Mouse (Mus musculus) stomach, embryonic 14.5 days (tissue): ENCODE data around the gene Olfr648. TPM values are rescaled to one million over a fixed set of nuclear protein-coding genes. Genes with fewer than 3 reads are reported as not detected.

Experiments used
- ATAC-seq: fragments of 200-750 bp; cut with Nextera tagmentation; 2 replicates; pipeline ENCODE4 v1.8.0; 2017; ENCODE audit warnings: low read depth, moderate TSS enrichment; ENCODE audit not compliant: insufficient number of reproducible peaks, insufficient read depth, low FRiP score
- H3K27ac ChIP-seq: fragments of 300-500 bp; sonication (generic); 2 replicates; pipeline ENCODE4 v1.5.1; 2014; ENCODE audit warnings: mild to moderate bottlenecking, low read length, moderate library complexity, mixed read lengths
- H3K27me3 ChIP-seq: fragments of 300-500 bp; sonication (generic); 2 replicates; pipeline ENCODE4 v1.6.1; 2014; ENCODE audit warnings: low read length, control low read depth, mixed read lengths; ENCODE audit not compliant: control insufficient read depth, insufficient read depth
- H3K36me3 ChIP-seq: fragments of 300-500 bp; sonication (generic); 2 replicates; pipeline ENCODE4 v1.6.1; 2014; ENCODE audit warnings: mild to moderate bottlenecking, control low read depth, low read length, moderate library complexity, mixed read lengths; ENCODE audit not compliant: control insufficient read depth, insufficient read depth
- H3K4me1 ChIP-seq: fragments of 300-500 bp; sonication (generic); 2 replicates; pipeline ENCODE4 v1.6.1; 2014; ENCODE audit warnings: low read length, control low read depth, mixed read lengths; ENCODE audit not compliant: control insufficient read depth, insufficient read depth
- H3K4me2 ChIP-seq: fragments of 300-500 bp; sonication (generic); replicated peaks from 2 replicates; pipeline ENCODE4 v1.6.1; 2014; ENCODE audit warnings: low read depth, low read length, control low read depth
- H3K4me3 ChIP-seq: fragments of 300-500 bp; sonication (generic); 2 replicates; pipeline ENCODE4 v1.5.1; 2014; ENCODE audit warnings: low read depth, low read length, control low read depth
- H3K9ac ChIP-seq: fragments of 300-500 bp; sonication (generic); replicated peaks from 2 replicates; pipeline ENCODE4 v1.6.1; 2014; ENCODE audit warnings: low read depth, mild to moderate bottlenecking, control low read depth, low read length, moderate library complexity, mixed read lengths
- H3K9me3 ChIP-seq: fragments of 300-500 bp; sonication (generic); 2 replicates; pipeline ENCODE4 v1.6.1; 2016; ENCODE audit warnings: low read depth, low read length, control low read depth; ENCODE audit not compliant: control insufficient read depth
- WGBS: fragments of 180-500 bp; shearing (Covaris S2); extraction: QIAGEN DNeasy Blood & Tissue Kit; methylation state at CpG from one replicate; pipeline ENCODE4 v1.1.7; 2014; 5-methylcytosine and 5-hydroxymethylcytosine counted together
- polyA plus RNA-seq: library from polyadenylated mRNA; unstranded; fragments of >200 nt; fragmentation: Nextera tagmentation; extraction: Ambion mirVana; gene quantifications from 2 replicates; pipeline ENCODE4 v1.2.1, GENCODE M21; 2014

Gene Olfr648
- 0.25 and 0.34 TPM in 2 replicates for polyA plus RNA-seq

- Histone ChIP-seq H3K4me1 (no peaks in the 10 kb centered on the region), H3K9ac (no peak within 1 kb of the TSS), H3K27ac (no peak within 1 kb of the TSS), H3K4me3 (no peak within 1 kb of the TSS), H3K4me2 (no peak within 1 kb of the TSS), H3K27me3 (no peaks in the 10 kb centered on the region), H3K36me3 (no peaks in the 10 kb centered on the region), H3K9me3 (no peaks in the 10 kb centered on the region)
- WGBS, result 87% methylated on average over 2 of the region's 2 CpGs
- ATAC-seq, result no peak
Observed at GRCm38 (mm10) chr7:104183292-104183691, at the start of gene Olfr648. Olfr648 (minus strand) TSS chr7:104183392.

- Histone ChIP-seq H3K9me3 (no peaks in the 10 kb centered on the region), H3K9ac (no peak overlapping the region), H3K4me1 (no peaks in the 10 kb centered on the region), H3K4me2 (no peak overlapping the region), H3K4me3 (no peak overlapping the region), H3K27me3 (no peaks in the 10 kb centered on the region), H3K36me3 (no peaks in the 10 kb centered on the region), H3K27ac (no peak overlapping the region)
- 37% methylated on average over 2 of the region's 2 CpGs for WGBS
- ATAC-seq, result no peak
Observed at GRCm38 (mm10) chr7:104231203-104231602, 48.0 kb upstream of the Olfr648 start.

- H3K4me2 ChIP-seq, result peak within 1 kb of the TSS; percentile 54
- H3K4me3 ChIP-seq, result peak within 1 kb of the TSS; percentile 30
- H3K9me3 ChIP-seq, result no peaks in the 10 kb centered on the region
- no peaks in the 10 kb centered on the region for H3K36me3 ChIP-seq
- ATAC-seq, result peak; percentile 76
- H3K4me1 ChIP-seq, result no peaks in the 10 kb centered on the region
- no peak within 1 kb of the TSS for H3K9ac ChIP-seq
- WGBS, result 3% methylated on average over 37 of the region's 37 CpGs
- no peak within 1 kb of the TSS for H3K27ac ChIP-seq
- no peaks in the 10 kb centered on the region for H3K27me3 ChIP-seq
Observed at GRCm38 (mm10) chr7:104218701-104219569, 35.7 kb upstream of the Olfr648 start, which contains the start of gene Trim6. Trim6 (plus strand) TSS chr7:104218793.

GRCm38 (mm10) chr7:104217881-104218280 lies 34.7 kb upstream of the Olfr648 start:
- no peak overlapping the region for H3K4me3 ChIP-seq
- WGBS, result 70% methylated on average over 2 of the region's 2 CpGs
- ATAC-seq, result no peak

GRCm38 (mm10) chr7:104216011-104216535 lies 32.9 kb upstream of the Olfr648 start:
- no peaks in the 10 kb centered on the region for H3K4me1 ChIP-seq
- no peaks in the 10 kb centered on the region for H3K36me3 ChIP-seq
- H3K9ac ChIP-seq, result no peak overlapping the region
- H3K27ac ChIP-seq, result no peak overlapping the region
- no peaks in the 10 kb centered on the region for H3K27me3 ChIP-seq
- no peak overlapping the region for H3K4me2 ChIP-seq
- WGBS, result 41% methylated on average over 1 of the region's 1 CpGs
- H3K9me3 ChIP-seq, result no peaks in the 10 kb centered on the region
- H3K4me3 ChIP-seq, result no peak overlapping the region
- no peak for ATAC-seq

More at GRCm38 (mm10) chr7:104217881-104218280, 34.7 kb upstream of the Olfr648 start:
- Histone ChIP-seq H3K9me3 (no peaks in the 10 kb centered on the region), H3K4me1 (no peaks in the 10 kb centered on the region), H3K27me3 (no peaks in the 10 kb centered on the region), H3K36me3 (no peaks in the 10 kb centered on the region), H3K9ac (no peak overlapping the region), H3K27ac (no peak overlapping the region), H3K4me2 (no peak overlapping the region)

GRCm38 (mm10) chr7:104206197-104206596 lies 23.0 kb upstream of the Olfr648 start:
- no peak for ATAC-seq
- H3K27me3 ChIP-seq, result no peaks in the 10 kb centered on the region
- H3K4me1 ChIP-seq, result no peaks in the 10 kb centered on the region
- H3K27ac ChIP-seq, result no peak overlapping the region
- 87% methylated on average over 7 of the region's 7 CpGs for WGBS
- no peaks in the 10 kb centered on the region for H3K36me3 ChIP-seq
- H3K9ac ChIP-seq, result no peak overlapping the region
- H3K4me2 ChIP-seq, result no peak overlapping the region
- H3K4me3 ChIP-seq, result no peak overlapping the region
- H3K9me3 ChIP-seq, result no peaks in the 10 kb centered on the region

GRCm38 (mm10) chr7:104199822-104200221 lies 16.6 kb upstream of the Olfr648 start:
- no peak overlapping the region for H3K9ac ChIP-seq
- H3K27me3 ChIP-seq, result no peaks in the 10 kb centered on the region
- H3K27ac ChIP-seq, result no peak overlapping the region
- 5% methylated on average over 5 of the region's 5 CpGs for WGBS
- H3K4me2 ChIP-seq, result no peak overlapping the region
- H3K4me3 ChIP-seq, result no peak overlapping the region
- H3K4me1 ChIP-seq, result no peaks in the 10 kb centered on the region
- H3K9me3 ChIP-seq, result no peaks in the 10 kb centered on the region
- ATAC-seq, result peak; percentile 65; the same call in 1 of the 2 replicates
- H3K36me3 ChIP-seq, result no peaks in the 10 kb centered on the region

GRCm38 (mm10) chr7:104195885-104196284 lies 12.7 kb upstream of the Olfr648 start, which contains the start of gene Olfr649:
Olfr649 (minus strand) TSS chr7:104195985.
- no peaks in the 10 kb centered on the region for H3K4me1 ChIP-seq
- H3K4me3 ChIP-seq, result no peak within 1 kb of the TSS
- no peaks in the 10 kb centered on the region for H3K27me3 ChIP-seq
- no peaks in the 10 kb centered on the region for H3K36me3 ChIP-seq
- H3K4me2 ChIP-seq, result no peak within 1 kb of the TSS
- no peak for ATAC-seq
- no peaks in the 10 kb centered on the region for H3K9me3 ChIP-seq
- H3K9ac ChIP-seq, result no peak within 1 kb of the TSS
- 84% methylated on average over 6 of the region's 6 CpGs for WGBS
- H3K27ac ChIP-seq, result no peak within 1 kb of the TSS
